Mouse (Mus musculus) lung, embryonic 16.5 days (tissue): Measurements from ENCODE around the gene Cdkal1. TPM values are rescaled to one million over a fixed set of nuclear protein-coding genes. Genes with fewer than 3 reads are reported as not detected.

Experiments
- ATAC-seq: fragments of 200-750 bp; cut with Nextera tagmentation; 2 replicates; pipeline ENCODE4 v1.8.0; 2017; ENCODE audit warnings: low read depth, mild to moderate bottlenecking, moderate library complexity
- H3K27ac ChIP-seq: fragments of 300-500 bp; sonication (generic); 2 replicates; pipeline ENCODE4 v1.5.1; 2014; ENCODE audit warnings: mild to moderate bottlenecking, control low read depth, low read length
- H3K27me3 ChIP-seq: fragments of 300-500 bp; sonication (generic); 2 replicates; pipeline ENCODE4 v1.6.1; 2014; ENCODE audit warnings: low read depth, low read length, mixed read lengths; ENCODE audit not compliant: control insufficient read depth, insufficient read depth
- H3K36me3 ChIP-seq: fragments of 300-500 bp; sonication (generic); 2 replicates; pipeline ENCODE4 v1.6.1; 2014; ENCODE audit warnings: low read length; ENCODE audit not compliant: control insufficient read depth, insufficient read depth
- H3K4me1 ChIP-seq: fragments of 300-500 bp; sonication (generic); replicated peaks from 2 replicates; pipeline ENCODE4 v1.6.1; 2014; ENCODE audit warnings: low read length, mixed read lengths; ENCODE audit not compliant: control insufficient read depth, insufficient read depth
- H3K4me2 ChIP-seq: fragments of 300-500 bp; sonication (generic); 2 replicates; pipeline ENCODE4 v1.6.1; 2014; ENCODE audit warnings: low read depth, low read length, control low read depth
- H3K4me3 ChIP-seq: fragments of 300-500 bp; sonication (generic); 2 replicates; pipeline ENCODE4 v1.5.1; 2014; ENCODE audit warnings: mild to moderate bottlenecking, low read length, control low read depth
- H3K9ac ChIP-seq: fragments of 300-500 bp; sonication (generic); 2 replicates; pipeline ENCODE4 v1.6.1; 2014; ENCODE audit warnings: low read length, control low read depth
- H3K9me3 ChIP-seq: fragments of 300-500 bp; sonication (generic); 2 replicates; pipeline ENCODE4 v1.6.1; 2016; ENCODE audit warnings: low read length; ENCODE audit not compliant: control insufficient read depth
- WGBS: fragments of 180-500 bp; shearing (Covaris S2); extraction: QIAGEN DNeasy Blood & Tissue Kit; methylation state at CpG from one replicate; pipeline ENCODE4 v1.1.7; 2014; 5-methylcytosine and 5-hydroxymethylcytosine counted together
- polyA plus RNA-seq: library from polyadenylated mRNA; unstranded; fragments of >200 nt; fragmentation: Nextera tagmentation; extraction: Ambion mirVana; gene quantifications from 2 replicates; pipeline ENCODE4 v1.2.1, GENCODE M21; 2015

The Cdkal1 gene
- polyA plus RNA-seq, 1 experiment from 2014 or later, result 32.1 TPM

DNA sequence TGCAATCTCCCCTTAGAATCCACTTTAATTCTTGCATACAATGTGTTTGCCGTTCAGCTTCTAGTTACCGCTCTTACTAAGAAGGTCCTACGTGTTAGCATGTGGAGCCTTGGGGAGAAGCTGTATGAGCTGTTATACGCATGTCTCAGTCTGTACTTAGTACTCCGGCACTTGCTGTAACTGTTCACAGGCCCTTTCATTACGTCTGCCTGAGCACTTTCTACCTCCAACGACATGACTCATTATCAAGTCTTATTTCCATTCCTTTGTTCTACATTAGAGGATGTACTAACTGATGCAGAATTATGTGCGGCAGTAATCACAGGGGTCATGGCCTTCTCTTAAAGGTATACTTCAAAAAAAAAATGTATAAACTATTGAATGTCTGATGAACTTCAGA is 89.1 kb downstream of the Cdkal1 start:
- H3K4me1 ChIP-seq, result peaks cover 30% of the 10 kb centered on the region
- H3K4me2 ChIP-seq, result no peak overlapping the region
- H3K4me3 ChIP-seq, result no peak overlapping the region
- no peaks in the 10 kb centered on the region for H3K36me3 ChIP-seq
- H3K27ac ChIP-seq, result no peak overlapping the region
- no peaks in the 10 kb centered on the region for H3K27me3 ChIP-seq
- WGBS, result 65% methylated on average over 8 of the region's 8 CpGs
- no peak for ATAC-seq
- no peaks in the 10 kb centered on the region for H3K9me3 ChIP-seq
- H3K9ac ChIP-seq, result no peak overlapping the region

GRCm38 (mm10) chr13:29765296-29765695 is 90.2 kb downstream of the Cdkal1 start:
- Histone ChIP-seq H3K4me3 (no peak overlapping the region), H3K4me1 (peaks cover 24% of the 10 kb centered on the region), H3K9me3 (no peaks in the 10 kb centered on the region), H3K9ac (no peak overlapping the region), H3K4me2 (no peak overlapping the region), H3K27me3 (no peaks in the 10 kb centered on the region), H3K27ac (no peak overlapping the region), H3K36me3 (no peaks in the 10 kb centered on the region)
- WGBS, result 14% methylated on average over 3 of the region's 3 CpGs
- ATAC-seq, result no peak

- Histone ChIP-seq H3K4me3 (no peak overlapping the region), H3K9me3 (no peaks in the 10 kb centered on the region), H3K9ac (no peak overlapping the region), H3K36me3 (no peaks in the 10 kb centered on the region), H3K27me3 (no peaks in the 10 kb centered on the region), H3K4me2 (no peak overlapping the region), H3K27ac (no peak overlapping the region), H3K4me1 (peaks cover under 1% of the 10 kb centered on the region; the same call in 1 of the 2 replicates)
- no peak for ATAC-seq
- WGBS, result 78% methylated on average over 5 of the region's 5 CpGs
Measured at GRCm38 (mm10) chr13:29759691-29760467, 95.6 kb downstream of the Cdkal1 start.

GRCm38 (mm10) chr13:29756052-29756451 is 99.4 kb downstream of the Cdkal1 start:
- Histone ChIP-seq H3K9me3 (no peaks in the 10 kb centered on the region), H3K27me3 (no peaks in the 10 kb centered on the region), H3K4me2 (no peak overlapping the region), H3K4me3 (no peak overlapping the region), H3K36me3 (no peaks in the 10 kb centered on the region), H3K27ac (no peak overlapping the region), H3K4me1 (no peaks in the 10 kb centered on the region; the same call in 1 of the 2 replicates), H3K9ac (no peak overlapping the region)
- 56% methylated on average over 3 of the region's 3 CpGs for WGBS
- ATAC-seq, result no peak

- no peaks in the 10 kb centered on the region for H3K4me1 ChIP-seq
- no peak overlapping the region for H3K9ac ChIP-seq
- no peak overlapping the region for H3K4me2 ChIP-seq
- H3K27ac ChIP-seq, result no peak overlapping the region
- WGBS, result 85% methylated on average over 3 of the region's 3 CpGs
- no peak overlapping the region for H3K4me3 ChIP-seq
- no peaks in the 10 kb centered on the region for H3K9me3 ChIP-seq
- H3K36me3 ChIP-seq, result no peaks in the 10 kb centered on the region
- ATAC-seq, result no peak
- no peaks in the 10 kb centered on the region for H3K27me3 ChIP-seq
Measured at GRCm38 (mm10) chr13:29753254-29753653, 102.2 kb downstream of the Cdkal1 start.

DNA sequence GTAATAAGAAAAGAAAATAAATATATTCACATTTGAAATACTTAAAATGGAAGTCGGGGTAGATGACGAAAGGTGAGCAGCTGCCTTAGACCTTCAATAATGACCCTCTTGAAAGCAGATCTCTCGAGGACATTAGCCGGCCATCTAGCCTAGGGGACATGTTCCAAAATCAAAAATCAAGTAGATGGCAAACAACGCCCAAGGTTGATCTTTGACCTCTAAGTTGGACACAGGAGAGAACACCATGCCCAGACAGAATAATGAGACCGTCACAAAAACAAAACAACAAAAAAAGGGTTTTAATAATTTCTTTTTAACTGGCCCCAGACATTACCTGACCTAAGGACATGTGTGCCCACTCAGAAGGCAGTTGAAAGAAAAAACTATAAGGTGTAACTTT is 103.4 kb downstream of the Cdkal1 start:
- Histone ChIP-seq H3K4me1 (no peaks in the 10 kb centered on the region), H3K27me3 (no peaks in the 10 kb centered on the region), H3K27ac (no peak overlapping the region), H3K9me3 (no peaks in the 10 kb centered on the region), H3K4me2 (no peak overlapping the region), H3K4me3 (no peak overlapping the region), H3K9ac (no peak overlapping the region), H3K36me3 (no peaks in the 10 kb centered on the region)
- WGBS, result 84% methylated on average over 6 of the region's 6 CpGs
- ATAC-seq, result no peak

DNA sequence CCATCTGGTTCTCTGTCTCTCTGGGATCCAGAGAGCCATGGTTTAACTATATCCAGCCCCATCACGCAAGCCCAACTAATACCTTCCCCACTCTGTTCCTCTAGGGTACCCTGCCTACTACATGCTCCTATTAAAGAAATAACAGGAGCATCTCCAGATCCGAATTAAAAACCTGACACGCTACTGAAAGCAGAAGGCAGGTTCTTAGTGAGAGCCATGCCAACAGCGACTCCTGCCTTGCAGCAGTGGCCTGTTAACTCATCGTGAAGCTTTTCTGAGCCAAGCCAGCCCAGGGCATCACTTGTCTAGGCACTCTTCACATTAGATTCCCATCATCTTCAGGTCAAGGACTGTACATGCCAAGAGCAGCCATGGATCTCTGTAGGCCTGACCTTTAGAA is 104.3 kb downstream of the Cdkal1 start:
- 93% methylated on average over 5 of the region's 5 CpGs for WGBS
- no peaks in the 10 kb centered on the region for H3K36me3 ChIP-seq
- no peak for ATAC-seq
- no peak overlapping the region for H3K4me2 ChIP-seq
- H3K4me1 ChIP-seq, result 0 out of 2 replicates have a peak, but pooled peaks cover 6% of the 10 kb centered on the region
- no peaks in the 10 kb centered on the region for H3K9me3 ChIP-seq
- no peaks in the 10 kb centered on the region for H3K27me3 ChIP-seq
- no peak overlapping the region for H3K4me3 ChIP-seq
- H3K9ac ChIP-seq, result no peak overlapping the region
- no peak overlapping the region for H3K27ac ChIP-seq

DNA sequence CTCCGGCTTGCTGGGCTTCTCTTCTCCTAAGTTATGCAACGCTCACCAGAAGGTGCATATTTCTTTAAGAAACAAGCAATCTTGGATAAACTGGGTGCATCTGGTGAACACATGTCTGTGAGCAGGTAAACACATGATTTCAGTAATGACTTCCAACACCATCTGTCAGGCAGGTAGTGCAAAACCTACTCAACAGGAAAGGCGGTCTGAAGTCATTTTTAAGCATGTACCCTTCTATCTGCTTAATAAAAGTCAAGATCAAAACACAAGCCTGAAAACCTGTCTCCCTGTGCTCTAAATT is 108.2 kb downstream of the Cdkal1 start:
- 75% methylated on average over 3 of the region's 3 CpGs for WGBS

GRCm38 (mm10) chr13:29746501-29747346 is 108.8 kb downstream of the Cdkal1 start:
- Histone ChIP-seq H3K4me2 (no peak overlapping the region), H3K4me3 (no peak overlapping the region), H3K4me1 (peaks cover 17% of the 10 kb centered on the region; the same call in 1 of the 2 replicates), H3K27me3 (no peaks in the 10 kb centered on the region), H3K36me3 (no peaks in the 10 kb centered on the region), H3K9me3 (no peaks in the 10 kb centered on the region), H3K27ac (no peak overlapping the region), H3K9ac (no peak overlapping the region)
- 50% methylated on average over 9 of the region's 9 CpGs for WGBS
- ATAC-seq, result no peak

More for the DNA sequence above, 108.2 kb downstream of the Cdkal1 start:
- Histone ChIP-seq H3K9me3 (no peaks in the 10 kb centered on the region), H3K9ac (no peak overlapping the region), H3K4me1 (peaks cover 17% of the 10 kb centered on the region; the same call in 1 of the 2 replicates), H3K27ac (no peak overlapping the region), H3K4me2 (no peak overlapping the region), H3K4me3 (no peak overlapping the region), H3K36me3 (no peaks in the 10 kb centered on the region), H3K27me3 (no peaks in the 10 kb centered on the region)
- ATAC-seq, result no peak
